Mouse (Mus musculus) ES-Bruce4 (cell line): Measurements from ENCODE around the gene Cd24a. TPM values are rescaled to one million over a fixed set of nuclear protein-coding genes. Genes with fewer than 3 reads are reported as not detected.

Experiments used
- H3K27ac ChIP-seq: 2 replicates; pipeline ENCODE4 v1.5.1; 2012; ENCODE audit warnings: low read length, inconsistent platforms; ENCODE audit not compliant: insufficient read depth
- H3K27me3 ChIP-seq: 2 replicates; pipeline ENCODE4 v1.6.1; 2012; ENCODE audit warnings: mild to moderate bottlenecking, low read length, inconsistent platforms; ENCODE audit not compliant: control insufficient read depth, poor library complexity, insufficient read depth, severe bottlenecking
- H3K36me3 ChIP-seq: 2 replicates; pipeline ENCODE4 v1.6.1; 2012; ENCODE audit warnings: inconsistent platforms, mild to moderate bottlenecking, low read length, moderate library complexity; ENCODE audit not compliant: control insufficient read depth, poor library complexity, insufficient read depth, severe bottlenecking
- H3K4me1 ChIP-seq: one replicate; pipeline ENCODE4 v1.8.1; 2011; ENCODE audit warnings: low read length; ENCODE audit not compliant: control insufficient read depth, insufficient read depth
- H3K4me3 ChIP-seq: 2 replicates; pipeline ENCODE4 v1.5.1; 2011; ENCODE audit warnings: low read depth, mild to moderate bottlenecking, low read length
- H3K9ac ChIP-seq: 2 replicates; pipeline ENCODE4 v1.6.1; 2012; ENCODE audit warnings: low read depth, mild to moderate bottlenecking, inconsistent platforms; ENCODE audit not compliant: poor library complexity, severe bottlenecking
- H3K9me3 ChIP-seq: replicated peaks from 2 replicates; pipeline ENCODE4 v1.6.1; 2012; ENCODE audit warnings: mild to moderate bottlenecking, low read length, inconsistent platforms; ENCODE audit not compliant: control insufficient read depth, poor library complexity, insufficient read depth, severe bottlenecking
- CTCF ChIP-seq: IDR thresholded peaks from one replicate; pipeline ENCODE4 v1.8.1; 2011; ENCODE audit warnings: low read depth, low read length
- EP300 ChIP-seq: IDR thresholded peaks from 2 replicates; pipeline ENCODE4 v1.6.1; 2011; ENCODE audit warnings: low read depth, low read length; ENCODE audit not compliant: insufficient read depth
- POLR2A ChIP-seq: IDR thresholded peaks from one replicate; pipeline ENCODE4 v1.8.1; 2011; ENCODE audit warnings: low read length; ENCODE audit not compliant: insufficient read depth
- polyA plus RNA-seq: library from polyadenylated mRNA; stranded (reverse); fragments of >200 nt; gene quantifications from 2 replicates; pipeline ENCODE4 v1.2.4, GENCODE M21; 2011; ENCODE audit warnings: low read depth; ENCODE audit not compliant: missing spikeins, insufficient read depth, insufficient read length

The Cd24a gene
- polyA plus RNA-seq, 1 experiment = 126 TPM

DNA sequence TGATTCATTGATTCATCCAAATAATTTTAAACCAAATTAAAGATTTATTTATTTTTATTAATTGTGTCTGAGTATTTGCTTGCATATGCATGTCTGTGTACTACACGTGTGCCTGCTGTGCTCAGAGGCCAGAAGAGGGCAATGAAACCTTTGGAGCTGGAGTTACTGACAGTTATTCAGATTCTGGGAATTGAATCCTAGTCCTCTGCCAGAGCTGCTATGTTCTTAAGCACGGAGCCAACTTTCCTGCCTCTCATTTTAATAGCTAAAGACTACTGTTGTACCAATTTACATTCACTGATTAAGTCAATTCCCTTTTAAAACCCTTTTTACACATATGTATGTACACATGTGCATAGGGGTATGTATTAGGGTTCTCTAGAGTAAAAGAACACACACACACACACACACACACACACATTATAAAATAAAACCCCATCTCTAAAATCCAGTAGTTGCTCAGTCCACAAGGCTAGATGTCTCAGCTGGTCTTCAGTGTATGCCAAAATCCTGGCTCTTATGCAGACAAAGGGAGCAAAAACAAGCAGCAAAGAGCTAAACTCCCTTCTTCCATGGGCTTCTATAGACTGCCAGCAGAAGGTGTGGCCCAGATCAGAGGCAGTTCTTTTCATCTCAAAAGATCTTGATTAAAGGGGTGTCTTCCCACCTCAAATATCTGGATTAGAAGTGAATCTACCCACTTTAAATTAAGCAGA is 53.7 kb downstream of the Cd24a start:
- no peaks in the 10 kb centered on the region for H3K27me3 ChIP-seq
- no peaks in the 10 kb centered on the region for H3K36me3 ChIP-seq
- H3K9ac ChIP-seq = no peak overlapping the region
- no peaks in the 10 kb centered on the region for H3K4me1 ChIP-seq
- H3K9me3 ChIP-seq = no peaks in the 10 kb centered on the region
- H3K4me3 ChIP-seq = no peak overlapping the region
- no peak overlapping the region for H3K27ac ChIP-seq
- no peak for TF ChIP-seq EP300

DNA sequence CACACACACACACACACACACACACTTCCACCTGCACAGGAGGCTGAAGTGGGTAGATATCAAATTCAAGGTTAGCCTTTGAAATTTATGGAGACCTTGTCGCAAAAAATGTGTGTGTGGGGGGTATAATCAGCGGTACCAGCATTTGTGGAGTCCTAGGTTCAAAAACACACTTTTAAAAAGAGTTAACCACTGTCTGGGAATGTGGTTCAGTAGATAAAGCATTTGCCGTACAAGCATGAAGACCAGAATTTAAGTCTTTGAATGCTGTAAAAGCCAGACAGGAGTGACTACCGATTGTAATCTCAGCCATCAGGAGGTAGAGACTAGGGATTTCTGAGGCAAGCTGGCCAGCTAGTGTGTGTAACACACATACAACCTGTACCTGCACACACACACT is 55.0 kb downstream of the Cd24a start:
- TF ChIP-seq EP300 (no peak), POLR2A (no peak), CTCF (no peak)
- no peak overlapping the region for H3K4me3 ChIP-seq
- no peak overlapping the region for H3K9ac ChIP-seq
- H3K9me3 ChIP-seq = no peaks in the 10 kb centered on the region
- no peak overlapping the region for H3K27ac ChIP-seq
- H3K36me3 ChIP-seq = no peaks in the 10 kb centered on the region
- no peaks in the 10 kb centered on the region for H3K4me1 ChIP-seq
- H3K27me3 ChIP-seq = no peaks in the 10 kb centered on the region

Other genes with a start within 250 kb of the Cd24a start
- 18.2 and 18.9 TPM in 2 replicates for gene Bend3, start 99.5 kb upstream of the Cd24a start, polyA plus RNA-seq
- gene Gm9803, start 54.2 kb upstream of the Cd24a start, polyA plus RNA-seq = 28.5 and 40.0 TPM in 2 replicates
- gene 1700021F05Rik, start 37.3 kb upstream of the Cd24a start, polyA plus RNA-seq = 70.7 and 72.0 TPM in 2 replicates